Mouse (Mus musculus) gonadal fat pad, adult 2 months (tissue): ENCODE measurements around the gene Map1s. TPM values are rescaled to one million over a fixed set of nuclear protein-coding genes. Genes with fewer than 3 reads are reported as not detected.

Experiments used
- DNase-seq: peaks from one replicate; pipeline ENCODE4 v3.0.0-alpha.2; 2012; ENCODE audit warnings: low read depth
- polyA plus RNA-seq: library from polyadenylated mRNA; depleted of rRNA; stranded (reverse); fragments of >200 nt; gene quantifications from 2 replicates; pipeline ENCODE4 v1.2.3, GENCODE M21; 2012; rRNA removed

Gene Map1s
- 27.7 and 32.4 TPM in 2 replicates for polyA plus RNA-seq

DNA sequence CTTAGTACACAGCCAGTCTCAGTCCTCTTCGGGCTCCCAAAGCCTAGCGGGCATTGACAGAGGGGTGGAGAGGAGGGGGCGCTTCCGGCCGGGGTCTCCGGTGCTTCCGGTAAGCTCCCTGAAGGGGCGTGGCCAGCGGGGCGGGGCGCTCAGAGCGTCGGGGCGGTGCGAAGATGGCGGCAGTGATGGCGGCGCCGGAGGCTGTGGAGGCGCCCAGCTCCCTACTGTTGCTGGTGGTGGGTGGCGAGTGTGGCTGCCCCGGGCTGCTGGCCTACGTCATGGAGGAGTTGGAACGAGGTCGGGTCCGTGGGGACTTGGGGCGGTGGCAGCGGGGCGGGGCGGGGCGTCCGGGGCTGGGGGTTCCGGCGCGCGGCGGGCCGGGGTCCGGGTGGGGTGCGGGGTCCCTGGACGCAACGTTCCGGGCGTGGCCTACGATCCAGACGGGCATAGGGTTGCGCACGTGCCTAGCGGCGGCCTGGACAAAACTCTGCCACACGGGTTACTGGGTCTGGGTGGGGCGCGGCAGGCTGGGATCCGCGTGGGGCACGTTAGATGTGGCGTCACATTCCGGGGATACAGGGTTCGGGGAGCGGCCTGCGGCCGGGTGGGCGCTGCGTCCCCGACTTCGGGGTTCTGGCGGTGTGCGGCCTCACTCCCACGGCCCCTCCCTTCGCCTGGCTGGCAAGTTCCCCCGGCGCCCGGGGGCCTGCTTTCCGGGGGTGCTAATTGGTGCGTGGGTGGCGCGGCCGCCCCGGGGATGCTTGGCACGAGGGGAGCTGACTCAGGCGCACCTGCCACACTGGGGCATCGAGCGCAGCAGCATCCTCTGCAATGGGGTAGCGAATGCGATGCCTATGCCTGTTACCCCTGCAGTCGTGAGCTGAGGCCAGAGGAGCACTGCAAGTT lies at the start of gene Map1s:
Gene Map1s (plus strand): TSS at position 102 of the 906 bp plus-strand sequence.
- no peak for DNase-seq

- no peak for DNase-seq
Observed at GRCm38 (mm10) chr8:70856028-70856427, 49.7 kb upstream of the Map1s start.

DNA sequence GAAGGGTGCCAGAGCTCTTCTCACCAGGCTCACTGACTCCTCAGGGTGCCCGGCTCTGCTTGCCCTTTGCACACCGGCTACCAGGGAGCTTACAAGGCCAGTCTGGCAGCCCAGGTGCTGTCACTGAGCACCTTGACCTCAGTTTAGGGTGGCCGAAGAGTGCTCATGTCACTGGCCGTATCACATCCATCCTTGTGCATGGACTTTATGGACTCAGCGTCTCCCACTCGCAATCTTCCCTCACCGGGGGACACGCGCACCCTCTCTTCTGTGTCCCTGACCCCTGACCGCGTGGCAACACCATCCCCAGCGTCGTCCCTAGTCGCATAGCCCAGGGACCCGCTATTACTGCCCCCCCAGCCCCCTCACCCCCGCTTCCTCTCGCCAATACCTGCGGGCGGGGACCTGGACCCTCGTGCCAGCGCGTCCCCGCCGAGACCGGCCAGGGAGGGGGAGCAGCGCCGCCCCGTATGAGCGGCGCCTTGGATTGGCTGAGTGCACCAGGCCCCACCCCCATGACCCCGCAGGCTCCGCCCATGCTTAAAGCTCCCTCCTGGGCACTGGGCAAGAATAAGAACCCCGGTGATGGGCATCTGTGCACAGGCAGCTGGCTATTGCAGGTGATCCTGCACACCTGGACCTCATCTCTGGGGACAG lies 49.1 kb upstream of the Map1s start:
- no peak for DNase-seq

DNA sequence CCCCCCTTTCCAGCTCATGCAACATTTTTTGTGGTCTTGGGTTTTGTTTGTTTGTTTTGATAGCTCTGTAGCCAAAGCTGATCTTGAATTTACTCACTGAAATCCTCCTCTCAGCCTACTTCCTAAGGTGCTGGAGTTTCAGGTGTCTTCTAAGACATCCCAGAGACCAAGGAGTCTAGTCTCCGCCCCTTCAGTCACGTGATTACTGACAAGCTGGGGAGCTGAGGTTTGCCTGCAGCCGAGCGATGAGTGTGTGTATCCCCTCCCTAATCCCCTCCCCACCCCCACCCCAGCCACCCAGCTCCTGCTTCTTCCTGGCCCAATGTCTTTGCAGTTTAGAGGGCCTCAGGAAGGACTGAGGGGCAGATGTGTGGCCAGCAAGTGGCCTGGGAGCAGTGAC lies 48.2 kb upstream of the Map1s start:
- DNase-seq, result no peak

GRCm38 (mm10) chr8:70862824-70863641 lies 42.7 kb upstream of the Map1s start, which contains the start of gene Kcnn1:
TSS of gene Kcnn1 (minus strand) at chr8:70863258.
- no peak for DNase-seq

GRCm38 (mm10) chr8:70863956-70864711 lies 41.6 kb upstream of the Map1s start:
- no peak for DNase-seq

DNA sequence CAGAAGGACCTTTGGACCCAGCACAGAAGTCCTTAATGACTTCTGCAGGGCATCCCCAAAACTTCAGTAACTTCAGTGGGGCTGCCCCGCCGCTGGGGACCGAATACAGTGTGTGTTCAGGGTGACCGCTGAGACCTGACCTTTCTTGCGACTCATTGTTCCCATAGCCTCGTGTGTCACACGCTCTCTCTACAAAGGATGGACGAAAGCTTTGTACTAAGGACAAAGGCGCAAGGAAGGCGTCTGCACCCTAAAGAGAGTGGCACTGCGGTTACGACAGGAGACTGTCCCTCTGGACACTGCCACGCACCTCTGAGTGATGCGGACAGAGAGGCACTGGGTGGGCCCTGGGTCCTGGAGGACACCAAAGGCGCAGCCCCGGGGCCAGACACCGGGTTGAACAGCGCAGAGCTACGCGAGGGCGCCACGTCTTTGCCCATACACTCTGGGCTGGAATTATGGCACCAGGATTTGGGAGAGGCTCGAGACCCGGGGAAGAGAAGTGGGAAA lies 41.0 kb upstream of the Map1s start:
- no peak for DNase-seq

GRCm38 (mm10) chr8:70865350-70866000 lies 40.3 kb upstream of the Map1s start:
- peak; percentile 74 for DNase-seq

- DNase-seq, result no peak
Observed at GRCm38 (mm10) chr8:70866001-70866520, 39.7 kb upstream of the Map1s start.

- DNase-seq, result no peak
Observed at GRCm38 (mm10) chr8:70866566-70866965, 39.2 kb upstream of the Map1s start.

DNA sequence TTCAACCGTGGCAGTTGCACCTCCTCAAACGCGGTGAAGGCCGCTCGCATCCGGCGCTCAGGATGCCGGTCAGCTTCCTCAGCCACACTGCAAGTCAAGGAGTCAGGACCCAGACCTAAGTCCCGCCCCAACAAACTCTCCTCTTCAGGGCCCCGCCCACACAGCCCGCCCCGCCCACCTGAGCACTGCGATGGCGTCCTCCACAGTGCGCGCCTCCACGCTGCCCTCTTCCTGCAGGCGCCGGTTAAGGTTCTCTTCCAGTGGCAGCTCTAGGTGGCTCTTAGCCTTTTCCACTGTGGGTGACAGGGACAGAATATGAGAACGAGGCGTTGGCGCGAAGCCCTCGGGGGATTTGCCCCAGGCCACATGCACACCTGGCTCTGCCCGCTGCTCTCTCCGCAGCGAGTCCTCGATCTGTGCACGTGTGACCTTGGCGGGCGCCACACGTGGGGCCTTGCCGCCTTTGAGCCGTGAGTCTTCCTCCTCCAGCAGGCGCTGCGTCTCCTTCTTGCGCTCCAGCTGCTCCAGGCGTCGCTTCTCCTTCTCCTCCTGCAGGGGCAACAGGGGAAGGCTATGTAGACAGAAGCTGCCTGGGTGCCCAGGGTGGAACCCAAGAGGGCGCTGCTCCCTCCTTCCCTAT lies 37.1 kb upstream of the Map1s start:
- DNase-seq, result no peak

DNA sequence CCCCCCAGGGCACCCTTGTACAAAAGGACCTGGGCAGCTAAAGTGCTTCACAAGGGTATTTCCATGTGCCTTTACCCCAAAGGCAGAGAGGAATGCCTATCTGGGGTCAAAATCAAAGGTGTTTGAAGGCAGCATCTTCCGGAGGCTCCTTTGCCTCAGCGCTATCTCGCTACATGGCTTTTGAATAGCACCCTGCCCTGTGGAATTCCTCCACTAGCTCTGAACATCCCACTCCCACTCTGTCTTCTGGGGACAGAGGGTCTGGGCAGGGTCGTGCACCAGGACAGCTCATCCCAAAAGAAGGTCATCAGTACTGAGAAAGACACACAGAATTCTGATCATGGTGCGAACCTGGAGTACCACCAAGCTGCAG lies 36.5 kb upstream of the Map1s start:
- no peak for DNase-seq

DNA sequence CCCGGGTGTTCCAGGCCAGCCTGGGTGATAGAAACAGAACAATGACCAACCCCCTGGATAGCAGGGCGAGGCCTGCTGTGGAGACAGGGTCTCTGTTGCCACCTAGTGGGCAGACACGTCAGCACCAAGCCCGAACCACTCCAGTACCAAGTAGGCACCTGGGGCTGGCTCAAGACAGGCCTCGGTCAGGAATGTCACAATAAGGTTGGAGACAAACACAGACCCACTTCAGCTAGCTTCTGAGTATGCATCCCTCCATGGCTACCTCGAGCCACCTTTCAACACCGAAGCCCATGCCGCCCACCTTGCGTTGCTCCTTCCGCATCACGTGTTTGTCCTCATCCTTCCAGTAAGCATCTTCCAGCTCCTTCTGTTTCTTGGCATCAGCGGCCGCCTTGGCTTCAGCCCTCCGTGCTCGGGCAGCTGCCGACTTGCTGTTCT lies 36.1 kb upstream of the Map1s start:
- DNase-seq, result no peak

DNA sequence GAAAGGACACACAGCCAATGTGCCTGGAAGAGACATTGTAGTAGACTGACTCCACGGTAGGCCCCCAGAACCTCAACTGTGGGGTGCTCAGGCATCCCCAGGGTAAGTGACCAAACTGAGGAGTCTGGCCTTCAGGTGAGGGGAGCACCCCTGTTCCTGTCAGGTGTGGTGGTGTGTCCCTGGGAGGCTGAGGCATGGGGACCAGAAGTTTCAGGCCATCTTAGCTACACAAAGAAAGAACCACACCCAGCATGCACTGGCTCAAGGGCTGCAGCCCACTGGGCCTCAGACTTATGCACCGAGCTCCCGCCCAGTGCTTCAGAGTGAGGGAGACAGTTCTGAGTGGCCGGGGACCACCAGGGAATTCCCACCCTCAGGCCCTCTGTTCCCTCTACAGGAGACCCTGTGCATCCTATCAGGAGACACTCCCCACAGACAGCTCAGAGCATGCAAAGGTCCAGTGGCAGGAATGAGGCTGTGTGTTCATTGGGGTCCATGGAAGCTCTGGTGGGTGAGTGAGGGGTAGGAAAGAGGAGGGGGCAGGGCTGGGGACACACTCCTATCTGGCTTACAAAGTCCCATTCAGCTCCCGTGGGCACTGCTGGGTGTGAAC lies 34.4 kb upstream of the Map1s start:
- no peak for DNase-seq

DNA sequence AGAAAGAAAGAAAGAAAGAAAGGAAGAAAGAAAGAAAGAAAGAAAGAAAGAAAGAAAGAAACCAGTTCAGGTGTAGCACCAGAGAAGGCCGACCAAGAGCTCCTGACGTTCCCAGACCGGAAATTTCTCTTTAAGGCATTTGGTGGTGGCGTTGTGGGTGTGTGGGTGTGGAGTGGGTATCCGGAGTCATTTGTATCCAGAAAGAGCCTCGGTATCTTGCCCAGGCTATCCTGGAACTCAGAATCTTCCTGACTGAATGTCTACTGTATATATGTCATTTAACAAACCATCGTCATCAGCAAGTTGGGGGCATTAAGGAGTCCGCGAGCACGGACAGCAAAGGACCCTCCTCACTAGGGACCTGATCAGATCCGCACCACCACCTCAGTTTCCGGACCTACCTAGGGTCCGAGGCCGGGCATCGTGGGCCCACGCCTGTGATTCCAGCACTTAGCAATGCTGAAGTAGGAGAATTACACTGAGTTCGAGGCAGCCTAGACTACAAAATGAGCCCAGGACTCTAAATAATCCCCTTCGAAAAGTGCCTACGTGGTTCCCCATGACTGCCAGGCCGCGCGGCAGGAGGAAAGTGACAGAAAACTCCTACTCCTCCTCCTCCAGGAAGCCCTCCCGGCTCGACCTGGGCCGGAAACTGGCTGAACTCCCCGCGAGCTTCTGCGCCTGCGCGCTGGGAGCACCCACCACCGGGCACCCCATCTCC lies 32.9 kb upstream of the Map1s start:
- DNase-seq, result no peak

- no peak for DNase-seq
Observed at GRCm38 (mm10) chr8:70873364-70873985, 32.3 kb upstream of the Map1s start, which contains the start of gene Ccdc124. TSS of gene Ccdc124 (minus strand) at chr8:70873935.

DNA sequence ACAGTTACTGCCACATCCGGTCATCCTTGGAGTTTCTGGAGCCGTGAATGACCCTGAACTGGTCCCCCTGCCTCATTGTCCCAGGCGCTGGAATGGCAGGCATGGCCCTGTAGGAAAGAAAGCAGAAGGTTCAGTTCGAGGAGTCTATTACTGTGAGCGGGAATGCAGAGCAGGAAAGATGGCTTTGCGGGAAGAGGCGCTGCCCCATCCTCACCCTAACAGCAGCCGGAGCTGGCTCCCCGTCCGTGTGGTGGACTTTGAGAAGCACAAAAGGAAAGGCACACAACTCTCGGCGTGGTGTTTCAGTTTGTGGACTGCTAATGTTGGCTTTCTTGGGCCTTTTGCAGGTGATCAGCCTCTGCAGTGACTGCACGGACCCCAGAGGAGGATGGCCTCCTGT lies 31.3 kb upstream of the Map1s start:
- no peak for DNase-seq

- DNase-seq, result no peak
Observed at GRCm38 (mm10) chr8:70876382-70876781, 29.4 kb upstream of the Map1s start.
